Mouse (Mus musculus) heart, embryonic 15.5 days (tissue): Measurements from ENCODE around the gene Ablim2. TPM values are rescaled to one million over a fixed set of nuclear protein-coding genes. Genes with fewer than 3 reads are reported as not detected.
A peak's percentile ranks its signal among the peaks of the same experiment; 100 is the strongest.

Experiments
- ATAC-seq: fragments of 200-750 bp; cut with Nextera tagmentation; replicated peaks from 2 replicates; pipeline ENCODE4 v1.8.0; 2017; ENCODE audit warnings: low read depth, moderate TSS enrichment; ENCODE audit not compliant: insufficient number of reproducible peaks, insufficient read depth, low FRiP score
- H3K27ac ChIP-seq: fragments of 300-500 bp; sonication (generic); 2 replicates; pipeline ENCODE4 v1.5.1; 2015; ENCODE audit warnings: mild to moderate bottlenecking, inconsistent platforms
- H3K27me3 ChIP-seq: fragments of 300-500 bp; sonication (generic); 2 replicates; pipeline ENCODE4 v1.6.1; 2015; ENCODE audit warnings: inconsistent platforms
- H3K36me3 ChIP-seq: fragments of 300-500 bp; sonication (generic); 2 replicates; pipeline ENCODE4 v1.6.1; 2015; ENCODE audit warnings: mild to moderate bottlenecking, inconsistent platforms
- H3K4me1 ChIP-seq: fragments of 300-500 bp; sonication (generic); replicated peaks from 2 replicates; pipeline ENCODE4 v1.6.1; 2015; ENCODE audit warnings: inconsistent platforms
- H3K4me2 ChIP-seq: fragments of 300-500 bp; sonication (generic); 2 replicates; pipeline ENCODE4 v1.6.1; 2015; ENCODE audit warnings: inconsistent platforms, mild to moderate bottlenecking, moderate library complexity
- H3K4me3 ChIP-seq: fragments of 300-500 bp; sonication (generic); 2 replicates; pipeline ENCODE4 v1.5.1; 2015; ENCODE audit warnings: mild to moderate bottlenecking, inconsistent platforms
- H3K9ac ChIP-seq: fragments of 300-500 bp; sonication (generic); 2 replicates; pipeline ENCODE4 v1.6.1; 2015; ENCODE audit warnings: mild to moderate bottlenecking, inconsistent platforms
- H3K9me3 ChIP-seq: fragments of 300-500 bp; sonication (generic); replicated peaks from 2 replicates; pipeline ENCODE4 v1.6.1; 2016; ENCODE audit warnings: inconsistent platforms
- WGBS: fragments of 180-500 bp; shearing (Covaris S2); methylation state at CpG from one replicate; pipeline ENCODE4 v1.1.7; 2015; ENCODE audit warnings: mixed read lengths; 5-methylcytosine and 5-hydroxymethylcytosine counted together
- polyA plus RNA-seq: library from polyadenylated mRNA; unstranded; fragments of >200 nt; fragmentation: Nextera tagmentation; extraction: Ambion mirVana; gene quantifications from 2 replicates; pipeline ENCODE4 v1.2.1, GENCODE M21; 2015

Ablim2 gene
- polyA plus RNA-seq, 1 experiment from 2014 or later = 4.3 TPM

- H3K36me3 ChIP-seq = no peaks in the 10 kb centered on the region
- H3K4me1 ChIP-seq = peaks cover 41% of the 10 kb centered on the region
- H3K4me2 ChIP-seq = no peak overlapping the region
- no peak overlapping the region for H3K9ac ChIP-seq
- WGBS = 74% methylated on average over 5 of the region's 5 CpGs
- H3K4me3 ChIP-seq = no peak overlapping the region
- no peak for ATAC-seq
- H3K9me3 ChIP-seq = no peaks in the 10 kb centered on the region
- H3K27ac ChIP-seq = no peak overlapping the region
- no peaks in the 10 kb centered on the region for H3K27me3 ChIP-seq
Observed at GRCm38 (mm10) chr5:35723900-35724299, 33.8 kb upstream of the Ablim2 start.

- H3K4me3 ChIP-seq = no peak overlapping the region
- 81% methylated on average over 3 of the region's 3 CpGs for WGBS
Observed at GRCm38 (mm10) chr5:35725840-35726239, 31.8 kb upstream of the Ablim2 start.

GRCm38 (mm10) chr5:35727447-35727846 is 30.2 kb upstream of the Ablim2 start:
- WGBS = 84% methylated on average over 5 of the region's 5 CpGs
- H3K27me3 ChIP-seq = no peaks in the 10 kb centered on the region
- no peaks in the 10 kb centered on the region for H3K36me3 ChIP-seq
- peaks cover 27% of the 10 kb centered on the region for H3K4me1 ChIP-seq
- H3K9me3 ChIP-seq = no peaks in the 10 kb centered on the region
- no peak overlapping the region for H3K9ac ChIP-seq
- peak overlapping the region; percentile 52 for H3K4me2 ChIP-seq
- ATAC-seq = no peak
- no peak overlapping the region for H3K27ac ChIP-seq
- peak overlapping the region; percentile 39 for H3K4me3 ChIP-seq

More at GRCm38 (mm10) chr5:35725840-35726239, 31.8 kb upstream of the Ablim2 start:
- H3K9me3 ChIP-seq = no peaks in the 10 kb centered on the region
- ATAC-seq = no peak
- H3K27me3 ChIP-seq = no peaks in the 10 kb centered on the region
- H3K4me1 ChIP-seq = peaks cover 31% of the 10 kb centered on the region
- no peak overlapping the region for H3K27ac ChIP-seq
- no peaks in the 10 kb centered on the region for H3K36me3 ChIP-seq
- H3K4me2 ChIP-seq = no peak overlapping the region
- H3K9ac ChIP-seq = no peak overlapping the region

- Histone ChIP-seq H3K9ac (peak overlapping the region; percentile 33), H3K4me3 (peak overlapping the region; percentile 39), H3K27me3 (no peaks in the 10 kb centered on the region), H3K36me3 (no peaks in the 10 kb centered on the region), H3K4me2 (peak overlapping the region; percentile 52), H3K27ac (peak overlapping the region; percentile 90), H3K4me1 (peaks cover 17% of the 10 kb centered on the region), H3K9me3 (no peaks in the 10 kb centered on the region)
- no peak for ATAC-seq
- 54% methylated on average over 12 of the region's 12 CpGs for WGBS
Observed at GRCm38 (mm10) chr5:35728344-35728956, 29.2 kb upstream of the Ablim2 start.

- Histone ChIP-seq H3K9me3 (no peaks in the 10 kb centered on the region), H3K4me2 (peak overlapping the region; percentile 52), H3K9ac (peak overlapping the region; percentile 33), H3K27ac (peak overlapping the region; percentile 90), H3K4me1 (peaks cover 17% of the 10 kb centered on the region), H3K27me3 (no peaks in the 10 kb centered on the region), H3K36me3 (no peaks in the 10 kb centered on the region), H3K4me3 (peak overlapping the region; percentile 39)
- ATAC-seq = peak; percentile 79
- 45% methylated on average over 11 of the region's 11 CpGs for WGBS
Observed at GRCm38 (mm10) chr5:35728957-35729460, 28.7 kb upstream of the Ablim2 start.

- peaks cover 17% of the 10 kb centered on the region for H3K4me1 ChIP-seq
- H3K27me3 ChIP-seq = no peaks in the 10 kb centered on the region
- WGBS = 73% methylated on average over 3 of the region's 3 CpGs
- H3K9ac ChIP-seq = no peak overlapping the region
- H3K4me2 ChIP-seq = no peak overlapping the region
- peak; percentile 66 for ATAC-seq
- H3K4me3 ChIP-seq = no peak overlapping the region
- no peaks in the 10 kb centered on the region for H3K9me3 ChIP-seq
- H3K36me3 ChIP-seq = no peaks in the 10 kb centered on the region
- peak overlapping the region; percentile 90 for H3K27ac ChIP-seq
Observed at GRCm38 (mm10) chr5:35729844-35730243, 27.8 kb upstream of the Ablim2 start.

- no peak for ATAC-seq
- no peak overlapping the region for H3K9ac ChIP-seq
- peak overlapping the region; percentile 90 for H3K27ac ChIP-seq
- no peak overlapping the region for H3K4me2 ChIP-seq
- no peaks in the 10 kb centered on the region for H3K36me3 ChIP-seq
- 50% methylated on average over 1 of the region's 1 CpGs for WGBS
- H3K4me1 ChIP-seq = peaks cover 17% of the 10 kb centered on the region
- no peaks in the 10 kb centered on the region for H3K9me3 ChIP-seq
- H3K4me3 ChIP-seq = no peak overlapping the region
- no peaks in the 10 kb centered on the region for H3K27me3 ChIP-seq
Observed at GRCm38 (mm10) chr5:35730552-35730951, 27.1 kb upstream of the Ablim2 start.

- no peak for ATAC-seq
Observed at GRCm38 (mm10) chr5:35731006-35731405, 26.7 kb upstream of the Ablim2 start.

GRCm38 (mm10) chr5:35733523-35733922 is 24.2 kb upstream of the Ablim2 start:
- no peak for ATAC-seq
- Histone ChIP-seq H3K9me3 (no peaks in the 10 kb centered on the region), H3K27me3 (no peaks in the 10 kb centered on the region), H3K4me2 (no peak overlapping the region), H3K4me1 (peaks cover 31% of the 10 kb centered on the region), H3K27ac (no peak overlapping the region), H3K9ac (no peak overlapping the region), H3K36me3 (no peaks in the 10 kb centered on the region), H3K4me3 (no peak overlapping the region)
- 75% methylated on average over 2 of the region's 2 CpGs for WGBS

More at GRCm38 (mm10) chr5:35731006-35731405, 26.7 kb upstream of the Ablim2 start:
- Histone ChIP-seq H3K36me3 (no peaks in the 10 kb centered on the region), H3K9ac (no peak overlapping the region), H3K4me2 (no peak overlapping the region), H3K9me3 (no peaks in the 10 kb centered on the region), H3K27ac (peak overlapping the region; percentile 90; the same call in 1 of the 2 replicates), H3K4me1 (peaks cover 17% of the 10 kb centered on the region), H3K27me3 (no peaks in the 10 kb centered on the region), H3K4me3 (no peak overlapping the region)
- 74% methylated on average over 4 of the region's 4 CpGs for WGBS

- 28% methylated on average over 20 of the region's 20 CpGs for WGBS
- peaks cover 54% of the 10 kb centered on the region for H3K4me1 ChIP-seq
- no peak overlapping the region for H3K4me3 ChIP-seq
- peak; percentile 62; the same call in 1 of the 2 replicates for ATAC-seq
- no peaks in the 10 kb centered on the region for H3K9me3 ChIP-seq
- no peak overlapping the region for H3K9ac ChIP-seq
- H3K27ac ChIP-seq = peak overlapping the region; percentile 63
- 0 out of 2 replicates have a peak, but pooled peaks cover 3% of the 10 kb centered on the region for H3K27me3 ChIP-seq
- peak overlapping the region; percentile 29 for H3K4me2 ChIP-seq
- H3K36me3 ChIP-seq = no peaks in the 10 kb centered on the region
Observed at GRCm38 (mm10) chr5:35737231-35737901, 20.3 kb upstream of the Ablim2 start.

GRCm38 (mm10) chr5:35739005-35739404 is 18.7 kb upstream of the Ablim2 start:
- H3K9ac ChIP-seq = no peak overlapping the region
- peaks cover 54% of the 10 kb centered on the region for H3K4me1 ChIP-seq
- H3K4me3 ChIP-seq = no peak overlapping the region
- ATAC-seq = no peak
- H3K27ac ChIP-seq = no peak overlapping the region
- H3K27me3 ChIP-seq = 0 out of 2 replicates have a peak, but pooled peaks cover 3% of the 10 kb centered on the region
- 87% methylated on average over 2 of the region's 2 CpGs for WGBS
- no peaks in the 10 kb centered on the region for H3K9me3 ChIP-seq
- H3K4me2 ChIP-seq = no peak overlapping the region
- no peaks in the 10 kb centered on the region for H3K36me3 ChIP-seq
